Mouse (Mus musculus) CD4-positive naive resting alpha-beta T cell, adult 57 days (primary cell): Measurements from ENCODE around the gene Gm10135. TPM values are rescaled to one million over a fixed set of nuclear protein-coding genes. Genes with fewer than 3 reads are reported as not detected.

Source experiments
- total RNA-seq: library from RNA; stranded (reverse); gene quantifications from one replicate; pipeline ENCODE4 v1.2.4, GENCODE M21; 2023

The Gm10135 gene
- total RNA-seq, result not detected

GRCm38 (mm10) chr5:72974602-72975001 is at the start of gene Gm10135:
Gene Gm10135 (minus strand): TSS chr5:72974702.

DNA sequence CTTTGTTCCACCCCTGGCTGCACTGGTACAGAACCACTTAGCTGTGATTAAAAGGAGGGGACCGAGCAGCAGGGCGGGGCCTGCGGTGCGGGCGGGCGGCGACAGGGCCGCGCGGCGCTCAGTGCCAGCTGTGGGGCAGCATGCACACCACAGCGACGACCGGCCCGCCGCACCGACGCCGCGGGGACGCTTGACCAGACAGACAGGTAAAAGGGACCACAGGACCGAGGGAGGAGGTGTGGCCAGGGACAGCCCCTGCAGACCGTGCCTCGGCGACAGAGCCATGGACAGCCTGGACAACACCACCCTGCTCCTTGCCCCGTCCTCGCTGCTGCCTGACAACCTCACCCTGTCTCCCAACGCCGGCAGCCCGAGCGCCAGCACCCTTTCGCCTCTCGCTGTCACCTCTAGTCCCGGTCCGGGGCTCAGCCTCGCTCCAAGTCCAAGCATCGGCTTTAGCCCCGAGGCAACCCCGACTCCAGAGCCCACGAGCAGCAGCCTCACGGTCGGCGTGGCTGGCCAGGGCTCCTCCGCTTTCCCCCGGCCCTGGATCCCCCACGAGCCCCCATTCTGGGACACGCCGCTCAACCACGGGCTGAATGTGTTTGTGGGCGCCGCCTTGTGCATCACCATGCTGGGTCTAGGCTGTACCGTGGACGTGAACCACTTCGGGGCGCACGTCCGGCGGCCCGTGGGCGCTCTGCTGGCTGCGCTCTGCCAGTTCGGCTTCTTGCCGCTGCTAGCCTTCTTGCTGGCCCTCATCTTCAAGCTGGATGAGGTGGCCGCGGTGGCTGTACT is 32.5 kb upstream of the Gm10135 start, which contains the start of gene Slc10a4:
Slc10a4 (plus strand) TSS at position 100 of the 798 bp plus-strand sequence.

Other genes with a start within 250 kb of the Gm10135 start
- gene Txk, start 221.9 kb downstream of the Gm10135 start, total RNA-seq, result 176 TPM
- gene Tec, start 106.2 kb downstream of the Gm10135 start, total RNA-seq, result 11.8 TPM
- 67.9 TPM for gene Slain2, start 60.4 kb downstream of the Gm10135 start, total RNA-seq
- gene Slc10a4, start 32.2 kb upstream of the Gm10135 start, total RNA-seq, result not detected